Mouse (Mus musculus) kidney, adult 18-20 months (tissue): ENCODE data around the gene Znrf3.

Experiments
- DNase-seq: peaks from one replicate; pipeline ENCODE4 v3.0.0; 2021

Znrf3 gene

GRCm38 (mm10) chr11:5390969-5391831, 53.4 kb downstream of the Znrf3 start:
- DNase-seq = no peak

- DNase-seq = no peak
These were observed 62.0 kb downstream of the Znrf3 start for GRCm38 (mm10) chr11:5382652-5383051.

GRCm38 (mm10) chr11:5381226-5381625, 63.4 kb downstream of the Znrf3 start:
- DNase-seq = peak; percentile 18

GRCm38 (mm10) chr11:5380275-5380674, 64.4 kb downstream of the Znrf3 start:
- no peak for DNase-seq

GRCm38 (mm10) chr11:5369176-5369575, 75.5 kb downstream of the Znrf3 start:
- DNase-seq = no peak

- DNase-seq = no peak
These were observed 76.2 kb downstream of the Znrf3 start for GRCm38 (mm10) chr11:5368492-5368891.

- no peak for DNase-seq
These were observed 89.3 kb downstream of the Znrf3 start for GRCm38 (mm10) chr11:5355266-5355764.

GRCm38 (mm10) chr11:5354753-5355152, 89.9 kb downstream of the Znrf3 start:
- DNase-seq = no peak

GRCm38 (mm10) chr11:5353032-5353431, 91.6 kb downstream of the Znrf3 start:
- no peak for DNase-seq

- DNase-seq = no peak
These were observed 95.2 kb downstream of the Znrf3 start for GRCm38 (mm10) chr11:5349483-5349882.

GRCm38 (mm10) chr11:5346845-5347640, 97.6 kb downstream of the Znrf3 start:
- peak; percentile 28 for DNase-seq

GRCm38 (mm10) chr11:5343748-5344147, 100.9 kb downstream of the Znrf3 start:
- DNase-seq = no peak

- no peak for DNase-seq
These were observed 104.9 kb downstream of the Znrf3 start for GRCm38 (mm10) chr11:5339732-5340131.

GRCm38 (mm10) chr11:5336852-5337251, 107.8 kb downstream of the Znrf3 start:
- no peak for DNase-seq

GRCm38 (mm10) chr11:5336269-5336668, 108.4 kb downstream of the Znrf3 start:
- DNase-seq = no peak

- DNase-seq = no peak
These were observed 113.8 kb downstream of the Znrf3 start for GRCm38 (mm10) chr11:5330851-5331250.

- DNase-seq = no peak
These were observed 117.0 kb downstream of the Znrf3 start for GRCm38 (mm10) chr11:5327693-5328092.

- no peak for DNase-seq
These were observed 118.4 kb downstream of the Znrf3 start for GRCm38 (mm10) chr11:5326252-5326651.

- no peak for DNase-seq
These were observed 119.4 kb downstream of the Znrf3 start for GRCm38 (mm10) chr11:5325217-5325616.

GRCm38 (mm10) chr11:5324296-5324695, 120.4 kb downstream of the Znrf3 start:
- DNase-seq = no peak

GRCm38 (mm10) chr11:5321687-5322086, 123.0 kb downstream of the Znrf3 start:
- DNase-seq = no peak

- no peak for DNase-seq
These were observed 125.7 kb downstream of the Znrf3 start for GRCm38 (mm10) chr11:5318976-5319375.

GRCm38 (mm10) chr11:5318035-5318775, 126.4 kb downstream of the Znrf3 start:
- no peak for DNase-seq
